ENCODE assay signal across 13 mouse cellular contexts in genomic region chr1:62181638-62182037, GRCm38 (mm10).
A peak's percentile ranks its signal among the peaks of the same experiment; 100 is the strongest.
DNase-seq lines count a peak whose midpoint lies in the region; ATAC-seq and TF ChIP-seq lines count a peak whose summit lies in the region.
"Had no signal": no experiment of that assay in that cellular context is flagged by ENCODE, and none has a peak within 500 bp of the region (broad histone marks: within the 10 kb centered on the region; RNA-seq: fewer than 3 reads in every experiment).

No protein-coding gene starts in this region.

- H3K36me3 ChIP-seq in kidney, postnatal 0 days (ENCODE audit: insufficient read depth, low read length), result no peaks in the 10 kb centered on the region
- no peaks in the 10 kb centered on the region for H3K36me3 ChIP-seq in liver, embryonic 14.5 days (replicated peaks; ENCODE audit: control insufficient read depth, insufficient read depth, low read depth)
- H3K36me3 ChIP-seq: embryonic facial prominence, embryonic 15.5 days; lung, embryonic 15.5 days had no signal

- no peak overlapping the region for H3K4me3 ChIP-seq in kidney, postnatal 0 days (replicated peaks; ENCODE audit: low read depth, low read length)
- no peak overlapping the region for H3K4me3 ChIP-seq in liver, embryonic 14.5 days (ENCODE audit: insufficient read depth in 1 of 2, low read depth in 2 of 2, low read length in 2 of 2)
- H3K4me3 ChIP-seq: embryonic facial prominence, embryonic 15.5 days; lung, embryonic 15.5 days had no signal

- H3K4me2 ChIP-seq in kidney, postnatal 0 days (ENCODE audit: low read length), result no peak overlapping the region
- H3K4me2 ChIP-seq in liver, embryonic 14.5 days (ENCODE audit: low read depth), result peak overlapping the region; percentile 20; the same call in 1 of the 2 replicates
- H3K4me2 ChIP-seq: embryonic facial prominence, embryonic 15.5 days; lung, embryonic 15.5 days had no signal

- TF ChIP-seq EP300 in liver, embryonic 14.5 days (IDR thresholded peaks at IDR 0.05; ENCODE audit: low read depth), result no peak

- H3K9me3 ChIP-seq in kidney, postnatal 0 days (replicated peaks; ENCODE audit: low read length), result no peaks in the 10 kb centered on the region
- no peaks in the 10 kb centered on the region for H3K9me3 ChIP-seq in liver, embryonic 14.5 days (ENCODE audit: control insufficient read depth, low read length)
- H3K9me3 ChIP-seq: embryonic facial prominence, embryonic 15.5 days; lung, embryonic 15.5 days had no signal

- TF ChIP-seq CTCF in kidney, postnatal 0 days (IDR thresholded peaks at IDR 0.05; ENCODE audit: low read depth), result no peak
- no peak for TF ChIP-seq CTCF in liver, embryonic 14.5 days (IDR thresholded peaks at IDR 0.05; ENCODE audit: low read depth)

- 17% methylated on average over 5 of the region's 5 CpGs for WGBS in kidney, postnatal 0 days
- 25% methylated on average over 5 of the region's 5 CpGs for WGBS in liver, embryonic 14.5 days (ENCODE audit: insufficient replicate concordance)

- DNase-seq in kidney, postnatal 0 days (ENCODE audit: low spot score), result peak; percentile 24
- no peak for DNase-seq in kidney, adult 18-20 months
- DNase-seq in ZHBTc4 (ENCODE audit: low read depth, low spot score), result peak; percentile 93
- DNase-seq in heart, adult 9 months (ENCODE audit: low spot score in 2 of 2), result peak; percentile 10 to 21
- peak in 2 of 3 experiments; percentile 4 to 20 for DNase-seq in liver, embryonic 14.5 days (ENCODE audit: low read depth in 3 of 3, low spot score in 3 of 3)
- no peak for DNase-seq in spleen, adult 12 weeks (ENCODE audit: low spot score)
- no peak for DNase-seq in frontal cortex, postnatal 36 days (ENCODE audit: low spot score in 2 of 2)
- DNase-seq: gastrocnemius, postnatal 25 days; thymus, adult 18-20 months had no signal

- no peaks in the 10 kb centered on the region for H3K27me3 ChIP-seq in kidney, postnatal 0 days (ENCODE audit: insufficient read depth, low read length)
- H3K27me3 ChIP-seq in liver, embryonic 14.5 days (ENCODE audit: control insufficient read depth, insufficient read depth, low read length), result no peaks in the 10 kb centered on the region
- H3K27me3 ChIP-seq: CH12.LX; embryonic facial prominence, embryonic 15.5 days; lung, embryonic 15.5 days had no signal

- no peak overlapping the region for H3K9ac ChIP-seq in kidney, postnatal 0 days (ENCODE audit: low read depth, low read length)
- no peak overlapping the region for H3K9ac ChIP-seq in liver, embryonic 14.5 days (replicated peaks)
- H3K9ac ChIP-seq: embryonic facial prominence, embryonic 15.5 days; lung, embryonic 15.5 days had no signal

- H3K4me1 ChIP-seq in kidney, postnatal 0 days (replicated peaks; ENCODE audit: insufficient read depth, low read length), result peaks cover 7% of the 10 kb centered on the region; the same call in 1 of the 2 replicates
- peaks cover 7 to 11% of the 10 kb centered on the region in 2 experiments for H3K4me1 ChIP-seq in liver, embryonic 14.5 days (replicated peaks; ENCODE audit: control insufficient read depth in 2 of 2, insufficient read depth in 2 of 2, low read length in 1 of 2)
- H3K4me1 ChIP-seq: embryonic facial prominence, embryonic 15.5 days had no signal

- H3K27ac ChIP-seq in kidney, postnatal 0 days, result no peak overlapping the region
- H3K27ac ChIP-seq in liver, embryonic 14.5 days, result no peak overlapping the region
- H3K27ac ChIP-seq: embryonic facial prominence, embryonic 15.5 days; lung, embryonic 15.5 days had no signal

- ATAC-seq in kidney, postnatal 0 days (replicated peaks; ENCODE audit: low FRiP score, low read depth), result no peak
- no peak for ATAC-seq in liver, embryonic 14.5 days (ENCODE audit: insufficient read depth)
- ATAC-seq in frontal cortex, adult (ENCODE audit: low TSS enrichment), result no peak

Comparison
In these comparisons a context has a peak if more than half of its experiments do, and no peak if none do; other contexts are left out.
1. DNase-seq: peak in kidney, postnatal 0 days (single experiment), ZHBTc4 (single experiment), heart, adult 9 months (2 of 2) and liver, embryonic 14.5 days (2 of 3); none in kidney, adult 18-20 months (single experiment), spleen, adult 12 weeks (single experiment) and frontal cortex, postnatal 36 days (0 of 2).